Mouse (Mus musculus) frontal cortex, adult (tissue): ENCODE data around the gene Plac9a.
"Not testable (repeated sequence)": the region's sequence is repeated elsewhere in the genome, so short reads cannot be mapped to it uniquely, and the experiment has no call there.

ENCODE experiments used
- ATAC-seq: cut with Nextera tagmentation; 2 replicates; pipeline ENCODE4 v1.9.2; 2017; ENCODE audit warnings: mild to moderate bottlenecking, moderate library complexity, mixed read lengths; ENCODE audit not compliant: low TSS enrichment

Plac9a gene

GRCm38 (mm10) chr14:25865251-25865650 lies 37.6 kb downstream of the Plac9a start:
- ATAC-seq: peak; percentile 55

GRCm38 (mm10) chr14:25863721-25864120 lies 39.2 kb downstream of the Plac9a start:
- ATAC-seq: no peak

DNA sequence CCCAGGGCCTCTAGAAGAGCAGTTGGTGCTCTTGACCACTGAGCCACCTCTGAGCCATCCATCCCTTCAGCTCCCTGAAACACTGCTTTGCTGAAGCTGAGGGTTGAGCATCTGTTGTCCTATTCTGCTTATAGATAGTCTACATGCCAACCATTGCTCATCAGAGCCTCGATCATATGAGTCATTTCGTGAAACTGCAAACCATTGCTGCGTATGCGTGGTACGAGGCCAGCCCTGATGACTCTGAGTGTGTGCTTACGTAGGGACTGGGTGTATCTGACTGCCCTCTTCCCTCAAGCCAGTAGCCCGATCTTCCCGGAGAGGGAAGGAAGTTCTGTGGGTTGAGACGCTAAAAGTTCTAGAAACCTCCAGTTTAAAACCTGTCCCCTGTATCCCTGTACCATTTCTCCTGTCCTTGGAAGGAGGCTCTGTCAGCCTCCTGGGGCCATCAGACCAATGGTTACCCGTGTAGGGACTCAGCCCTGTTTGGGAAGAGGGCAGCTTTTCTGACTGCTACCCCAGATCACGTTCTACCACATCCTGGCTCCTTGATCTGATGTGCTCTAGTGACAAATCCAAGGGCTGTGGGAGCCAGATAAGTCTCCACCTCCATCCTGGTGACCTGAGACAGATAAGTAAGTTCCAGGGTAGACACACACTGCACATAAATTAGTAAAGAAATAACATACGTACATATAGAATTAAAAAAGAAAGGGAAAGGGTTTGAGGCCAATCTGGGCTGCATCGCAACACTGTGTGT lies 40.9 kb downstream of the Plac9a start:
- ATAC-seq: peak; percentile 48; the same call in 1 of the 2 replicates

DNA sequence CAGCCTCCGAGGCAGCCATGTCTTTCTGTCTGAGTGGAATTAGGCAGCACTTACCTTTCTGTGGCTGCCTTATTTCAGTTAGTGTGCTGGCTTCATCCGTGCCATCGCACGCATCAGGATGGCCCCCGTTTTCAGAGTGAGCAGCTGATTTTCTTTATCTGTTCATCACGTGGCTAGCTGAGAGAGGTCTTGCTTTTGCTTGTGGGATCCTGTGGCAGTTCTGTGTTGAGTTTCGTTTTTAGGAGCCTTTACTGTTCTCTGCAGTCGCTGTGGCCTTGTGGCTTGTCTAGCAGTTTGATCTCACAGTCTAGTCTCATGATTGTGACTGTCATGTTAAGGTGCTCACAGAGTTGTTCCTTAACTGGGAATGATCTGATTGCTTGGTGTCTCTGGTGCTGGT lies 45.0 kb downstream of the Plac9a start:
- no peak for ATAC-seq

DNA sequence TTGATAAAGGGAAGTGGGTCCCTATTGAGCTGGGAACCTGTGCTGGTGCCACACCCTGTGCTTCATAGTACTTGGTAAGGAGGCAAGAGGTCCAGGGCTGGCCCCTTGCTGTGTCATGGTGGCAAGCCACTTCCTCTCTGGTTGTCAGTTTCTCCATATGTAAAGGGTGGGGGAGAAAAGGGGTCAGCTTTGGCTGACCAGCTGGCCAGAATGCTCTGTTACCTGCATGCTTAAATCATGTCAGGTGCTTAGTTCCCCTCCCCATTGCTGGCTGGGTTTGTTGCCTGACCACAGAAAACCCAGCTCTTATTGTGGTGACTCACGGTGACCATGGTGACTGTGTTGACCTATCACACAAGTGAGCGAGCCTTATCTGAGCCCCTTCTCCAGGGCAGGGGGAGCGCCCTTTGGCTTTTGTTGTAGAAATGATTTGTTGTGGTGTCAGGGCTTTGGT lies 45.7 kb downstream of the Plac9a start:
- no peak for ATAC-seq

GRCm38 (mm10) chr14:25855241-25855885 lies 47.5 kb downstream of the Plac9a start:
- no peak for ATAC-seq

GRCm38 (mm10) chr14:25853717-25854452 lies 49.0 kb downstream of the Plac9a start:
- ATAC-seq: no peak

GRCm38 (mm10) chr14:25853295-25853694 lies 49.6 kb downstream of the Plac9a start:
- ATAC-seq: no peak

DNA sequence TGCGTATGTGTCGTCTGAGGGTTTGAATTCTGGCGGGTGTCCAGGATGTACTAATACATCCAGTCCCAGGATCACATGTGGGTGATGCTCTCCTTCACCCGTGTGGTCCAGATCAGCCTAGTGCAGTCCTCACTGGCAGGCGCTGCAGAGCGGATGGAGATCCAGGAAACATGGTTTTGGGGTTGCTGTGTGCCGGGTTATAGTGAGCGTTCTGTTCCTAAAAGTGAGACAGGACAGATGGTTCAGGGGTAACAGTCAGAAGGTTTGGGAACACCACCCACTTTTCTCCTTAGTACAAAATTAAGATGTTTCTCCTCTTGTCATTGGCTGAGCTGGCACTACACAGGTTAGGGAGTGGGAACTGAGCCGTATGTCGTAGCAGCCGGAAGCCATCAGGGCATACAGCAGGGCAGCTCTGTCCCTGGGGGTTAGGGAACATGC lies 50.8 kb downstream of the Plac9a start:
- peak; percentile 68 for ATAC-seq

GRCm38 (mm10) chr14:25851189-25851588 lies 51.7 kb downstream of the Plac9a start:
- ATAC-seq: no peak

GRCm38 (mm10) chr14:25850433-25850832 lies 52.5 kb downstream of the Plac9a start:
- ATAC-seq: no peak

- ATAC-seq: not testable (repeated sequence)
Observed at GRCm38 (mm10) chr14:25848708-25849107, 54.2 kb downstream of the Plac9a start.

- ATAC-seq: no peak
Observed at GRCm38 (mm10) chr14:25848237-25848636, 54.7 kb downstream of the Plac9a start.

GRCm38 (mm10) chr14:25847660-25848059 lies 55.2 kb downstream of the Plac9a start:
- ATAC-seq: no peak

DNA sequence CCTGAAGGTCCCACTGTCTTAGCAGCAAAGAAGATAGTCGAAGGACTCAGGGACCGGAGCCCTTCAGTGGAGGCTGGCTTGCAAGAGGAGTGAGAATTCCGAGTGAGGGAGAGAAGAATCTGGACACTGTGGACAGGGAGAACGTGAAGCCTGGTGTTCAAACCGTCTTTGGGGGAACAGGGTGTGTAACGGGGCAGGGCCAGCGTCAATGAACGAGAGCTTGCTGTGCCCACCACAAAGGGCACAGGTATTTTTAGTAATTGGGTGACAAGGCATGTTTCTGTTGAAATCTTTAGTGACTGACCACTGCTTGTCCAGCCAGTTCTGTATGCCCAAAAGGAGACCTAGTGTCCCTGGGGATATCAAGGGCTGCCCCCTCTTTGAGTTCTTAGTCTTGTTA lies 56.4 kb downstream of the Plac9a start:
- no peak for ATAC-seq

- no peak for ATAC-seq
Observed at GRCm38 (mm10) chr14:25845832-25846383, 57.0 kb downstream of the Plac9a start.

GRCm38 (mm10) chr14:25844372-25844771 lies 58.5 kb downstream of the Plac9a start:
- no peak for ATAC-seq

GRCm38 (mm10) chr14:25842688-25843003 lies 60.3 kb downstream of the Plac9a start:
- 0 out of 2 replicates have a peak, but pooled peaks have one; percentile 1 for ATAC-seq

- ATAC-seq: peak; percentile 79
Observed at GRCm38 (mm10) chr14:25841991-25842687, 60.8 kb downstream of the Plac9a start, which contains the start of gene Anxa11. TSS of gene Anxa11 (plus strand) at chr14:25842156.

DNA sequence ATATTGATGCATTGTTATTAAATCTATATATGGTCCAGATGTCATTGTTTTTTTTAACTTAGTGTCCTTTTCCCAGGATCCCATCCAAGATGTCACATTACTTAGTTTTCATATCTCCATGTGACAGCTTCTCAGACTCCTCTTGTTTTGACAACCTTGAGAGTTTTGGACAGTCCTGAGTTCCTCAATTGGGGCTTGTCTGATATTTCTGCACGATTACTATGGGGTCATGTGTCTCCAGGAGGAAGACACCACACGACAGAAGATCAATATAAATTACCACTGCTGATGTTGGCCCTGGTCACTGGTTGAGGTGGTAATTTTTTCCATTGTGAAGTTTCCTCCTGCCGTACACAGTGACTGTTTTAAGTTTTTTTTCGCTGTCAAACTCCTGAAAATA lies 61.3 kb downstream of the Plac9a start:
- ATAC-seq: no peak

DNA sequence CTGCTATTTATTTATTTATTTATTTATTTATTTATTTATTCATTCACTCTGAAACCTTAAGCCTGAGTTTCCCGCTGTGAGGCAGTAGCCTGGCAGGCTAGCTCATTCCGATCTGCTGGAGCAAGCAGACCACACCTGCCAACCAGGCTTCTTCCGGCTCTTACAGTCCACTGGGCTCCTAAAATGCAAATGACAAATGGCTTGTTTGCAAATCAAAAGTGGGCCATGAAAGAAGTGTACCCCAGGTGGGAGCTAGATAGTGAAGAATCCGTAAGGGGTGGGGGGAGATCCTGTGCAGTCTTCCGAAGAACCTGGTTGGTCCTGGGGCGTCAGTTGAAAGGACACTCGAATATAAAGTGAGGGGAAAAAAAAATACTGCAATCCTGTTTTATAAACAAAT lies 61.9 kb downstream of the Plac9a start:
- ATAC-seq: no peak

- ATAC-seq: no peak
Observed at GRCm38 (mm10) chr14:25839791-25840190, 63.1 kb downstream of the Plac9a start.
